Mouse (Mus musculus): ENCODE data around the gene Gm21783. TPM values are rescaled to one million over a fixed set of nuclear protein-coding genes. Genes with fewer than 3 reads are reported as not detected.
"Not testable (repeated sequence)": the region's sequence is repeated elsewhere in the genome, so short reads cannot be mapped to it uniquely, and the experiment has no call there.

Gm21783 gene
- not detected in 2 replicates for polyA plus RNA-seq (2012; rRNA removed)

DNA sequence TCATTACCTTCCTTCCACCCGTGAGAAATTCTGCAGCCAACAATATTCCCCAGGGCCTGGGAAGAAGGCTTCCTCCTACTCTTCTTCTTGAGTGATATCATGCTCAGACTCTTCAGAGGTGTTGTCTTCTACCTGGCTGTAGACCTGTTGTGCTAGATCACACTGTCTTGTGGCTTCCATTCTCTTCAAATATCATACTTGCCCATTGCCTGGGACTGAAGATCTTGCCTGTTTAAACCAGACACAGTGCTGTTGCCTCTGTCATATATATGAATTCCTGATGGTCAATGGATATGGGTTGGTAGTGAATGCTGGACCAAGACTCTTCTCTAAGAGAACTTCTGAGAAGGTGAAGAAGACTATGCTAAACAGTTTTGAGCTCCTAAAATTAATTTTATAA is at the start of gene Gm21783:
Gm21783 (minus strand) TSS at position 101 of the 400 bp plus-strand sequence.
- H3K4me1 ChIP-seq (ENCODE audit: control insufficient read depth, insufficient read depth, low read length); H3K27ac ChIP-seq (ENCODE audit: insufficient read depth, low read length); H3K4me3 ChIP-seq (ENCODE audit: insufficient read depth, low read length): not testable (repeated sequence)

All from cortical plate, adult 2 months (tissue).